Mouse (Mus musculus) lung, adult 2 months (tissue): ENCODE measurements around the gene Slc16a14.

Source experiments
- CTCF ChIP-seq: fragments of 200-500 bp; IDR thresholded peaks from 2 replicates; pipeline ENCODE4 v1.5.1; 2011; ENCODE audit warnings: mild to moderate bottlenecking, low read length, control low read depth; ENCODE audit not compliant: insufficient read depth
- POLR2A ChIP-seq: fragments of 200-500 bp; IDR thresholded peaks from 2 replicates; pipeline ENCODE4 v1.6.1; 2011; ENCODE audit warnings: low read depth, mild to moderate bottlenecking, control low read depth, low read length, borderline replicate concordance; ENCODE audit errors: extremely low read depth

DNA sequence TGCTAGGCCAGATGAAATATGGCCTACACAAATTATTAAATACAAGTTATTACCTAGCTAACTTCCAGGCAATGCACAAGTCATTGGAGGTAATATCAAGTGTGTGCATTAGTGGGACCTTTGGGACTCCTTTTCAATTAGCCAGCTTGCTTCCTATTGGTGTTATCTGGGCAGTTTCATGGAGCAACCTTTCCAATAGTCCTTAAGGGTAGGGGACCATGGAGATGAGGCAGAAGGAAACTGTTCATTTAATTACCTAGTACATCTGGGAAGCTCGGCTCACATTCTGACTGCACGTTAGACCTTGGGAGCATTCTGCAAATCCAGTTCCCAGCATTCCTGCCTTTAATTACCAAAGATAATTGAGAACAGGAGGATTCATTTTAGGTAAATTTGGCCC, 30.5 kb downstream of the Slc16a14 start:
- TF ChIP-seq CTCF (no peak), POLR2A (no peak)
